In genomic region chr7:45589173-45589572, GRCm38 (mm10) we compare ENCODE assay signal across 8 mouse cellular contexts. TPM values are rescaled to one million over a fixed set of nuclear protein-coding genes. Genes with fewer than 3 reads are reported as not detected.
DNase-seq lines count a peak whose midpoint lies in the region; ATAC-seq lines count a peak whose summit lies in the region.

No protein-coding gene starts in this region.

- intact Hi-C loops in gastrocnemius, postnatal 14 days (cut with DNase I; ENCODE audit: low total_unique reads): loop anchor here (5.0 kb wide), 1 partner anchor 37 kb away; the partner anchor contains the start of gene Hsd17b14
- intact Hi-C loops in left cerebral cortex, postnatal 10 days (cut with DNase I): no loop called here

- DNase-seq in adrenal gland, adult (ENCODE audit: inconsistent age in 2 of 2, low spot score in 1 of 2): peak; percentile 97 to 98
- DNase-seq in embryo, embryonic 10.5 days (ENCODE audit: low spot score): peak; percentile 96
- peak; percentile 94 for DNase-seq in gastrocnemius, postnatal 14 days
- DNase-seq in left cerebral cortex, postnatal 10 days (ENCODE audit: extremely low spot score in 1 of 2, low spot score in 2 of 2): peak; percentile 96 to 98
- DNase-seq in mesoderm, embryonic 11.5 days (ENCODE audit: low read depth, low spot score): peak; percentile 96
- DNase-seq in right cerebral cortex, postnatal 36 days (ENCODE audit: low spot score in 2 of 2): peak; percentile 98 to 99
- DNase-seq in yolk sac, embryonic 10.5 days (ENCODE audit: low spot score): peak; percentile 92

- peak; percentile 62 for ATAC-seq in inflammation-experienced regulatory T-cells, adult 6 months

RNA-seq across cellular contexts. Expression of gene Bcat2, which starts 19.2 kb away (rescaled TPM):
- 10 to 100 TPM; 37.2 to 37.8 TPM for total RNA-seq in gastrocnemius, postnatal 14 days (2021)
- polyA plus RNA-seq in inflammation-experienced regulatory T-cells, adult 6 months (2017; shearing (Covaris generic)): 10 to 100 TPM; 33.2 to 54.7 (median 51.4) TPM
- total RNA-seq in left cerebral cortex, postnatal 10 days (2021): 10 to 100 TPM; 20.9 to 21.8 TPM

RNA-seq across cellular contexts. Expression of gene Fgf21, which starts 26.1 kb away (rescaled TPM):
- total RNA-seq in gastrocnemius, postnatal 14 days (2021): not detected
- not detected for polyA plus RNA-seq in inflammation-experienced regulatory T-cells, adult 6 months (2017; shearing (Covaris generic))
- not detected for total RNA-seq in left cerebral cortex, postnatal 10 days (2021)

RNA-seq across cellular contexts. Expression of gene Fut1, which starts 27.9 kb away (rescaled TPM):
- under 1 TPM in 1 of 2 experiments, not detected in 1; 0.11 TPM for total RNA-seq in gastrocnemius, postnatal 14 days (2021)
- polyA plus RNA-seq in inflammation-experienced regulatory T-cells, adult 6 months (2017; shearing (Covaris generic)): not detected
- total RNA-seq in left cerebral cortex, postnatal 10 days (2021): under 1 TPM; 0.13 to 0.30 TPM

RNA-seq across cellular contexts. Expression of gene Izumo1, which starts 32.4 kb away (rescaled TPM):
- under 1 TPM; 0.12 to 0.18 TPM for total RNA-seq in gastrocnemius, postnatal 14 days (2021)
- polyA plus RNA-seq in inflammation-experienced regulatory T-cells, adult 6 months (2017; shearing (Covaris generic)): not detected
- not detected for total RNA-seq in left cerebral cortex, postnatal 10 days (2021)

RNA-seq across cellular contexts. Expression of gene Hsd17b14, which starts 34.5 kb away (rescaled TPM):
- total RNA-seq in gastrocnemius, postnatal 14 days (2021): 1 to 10 TPM; 1.7 to 2.3 TPM
- polyA plus RNA-seq in inflammation-experienced regulatory T-cells, adult 6 months (2017; shearing (Covaris generic)): under 1 TPM; 0.82 to 0.95 (median 0.91) TPM
- total RNA-seq in left cerebral cortex, postnatal 10 days (2021): under 1 TPM in 1 of 2 experiments, not detected in 1; 0.93 TPM

Comparison
In these comparisons a context has a peak if more than half of its experiments do, and no peak if none do; other contexts are left out.
1. Peak in every context shown above with its lines: DNase-seq and ATAC-seq.